Mouse (Mus musculus) embryonic facial prominence, embryonic 11.5 days (tissue): Measurements from ENCODE around the gene Actl11. TPM values are rescaled to one million over a fixed set of nuclear protein-coding genes. Genes with fewer than 3 reads are reported as not detected.

Source experiments
- ATAC-seq: fragments of 200-750 bp; cut with Nextera tagmentation; replicated peaks from 2 replicates; pipeline ENCODE4 v1.8.0; 2017; ENCODE audit warnings: low read depth; ENCODE audit not compliant: insufficient number of reproducible peaks, low FRiP score, low TSS enrichment
- DNase-seq: peaks from one replicate; pipeline ENCODE4 v3.0.0-alpha.2; 2015; ENCODE audit warnings: low spot score
- H3K27ac ChIP-seq: fragments of 300-500 bp; sonication (generic); replicated peaks from 2 replicates; pipeline ENCODE4 v1.5.1; 2014; ENCODE audit warnings: mild to moderate bottlenecking, low read depth, low read length, control low read depth
- H3K27me3 ChIP-seq: fragments of 300-500 bp; sonication (generic); 2 replicates; pipeline ENCODE4 v1.6.1; 2014; ENCODE audit warnings: mild to moderate bottlenecking, low read length, moderate library complexity, mixed read lengths; ENCODE audit not compliant: control insufficient read depth, insufficient read depth
- H3K36me3 ChIP-seq: fragments of 300-500 bp; sonication (generic); replicated peaks from 2 replicates; pipeline ENCODE4 v1.6.1; 2014; ENCODE audit warnings: low read depth, mild to moderate bottlenecking, low read length, moderate library complexity, mixed read lengths; ENCODE audit not compliant: control insufficient read depth, insufficient read depth
- H3K4me1 ChIP-seq: fragments of 300-500 bp; sonication (generic); 2 replicates; pipeline ENCODE4 v1.6.1; 2014; ENCODE audit warnings: low read length, mixed read lengths; ENCODE audit not compliant: control insufficient read depth, insufficient read depth
- H3K4me2 ChIP-seq: fragments of 300-500 bp; sonication (generic); 2 replicates; pipeline ENCODE4 v1.6.1; 2014; ENCODE audit warnings: low read depth, mild to moderate bottlenecking, control low read depth, low read length, moderate library complexity
- H3K4me3 ChIP-seq: fragments of 300-500 bp; sonication (generic); 2 replicates; pipeline ENCODE4 v1.5.1; 2014; ENCODE audit warnings: low read depth, low read length, control low read depth
- H3K9ac ChIP-seq: fragments of 300-500 bp; sonication (generic); replicated peaks from 2 replicates; pipeline ENCODE4 v1.6.1; 2014; ENCODE audit warnings: mild to moderate bottlenecking, control low read depth, low read length
- H3K9me3 ChIP-seq: fragments of 300-500 bp; sonication (generic); replicated peaks from 2 replicates; pipeline ENCODE4 v1.6.1; 2016; ENCODE audit warnings: mild to moderate bottlenecking, low read length, inconsistent platforms, mixed read lengths; ENCODE audit not compliant: control insufficient read depth
- WGBS: fragments of 180-500 bp; shearing (Covaris S2); extraction: QIAGEN DNeasy Blood & Tissue Kit; methylation state at CpG from one replicate; pipeline ENCODE4 v1.1.7; 2014; 5-methylcytosine and 5-hydroxymethylcytosine counted together
- polyA plus RNA-seq: library from polyadenylated mRNA; unstranded; fragments of >200 nt; fragmentation: Nextera tagmentation; extraction: Ambion mirVana; gene quantifications from 2 replicates; pipeline ENCODE4 v1.2.1, GENCODE M21; 2014

Gene Actl11
- polyA plus RNA-seq, 1 experiment from 2014 or later: not detected

GRCm38 (mm10) chr9:107900840-107901626 lies 27.2 kb upstream of the Actl11 start:
- peaks cover 3% of the 10 kb centered on the region for H3K27me3 ChIP-seq
- 3% methylated on average over 44 of the region's 44 CpGs for WGBS
- H3K4me1 ChIP-seq: no peaks in the 10 kb centered on the region; the same call in 1 of the 2 replicates
- H3K9ac ChIP-seq: peak overlapping the region; percentile 26
- no peaks in the 10 kb centered on the region for H3K36me3 ChIP-seq
- H3K4me2 ChIP-seq: peak overlapping the region; percentile 71
- DNase-seq (peak; percentile 85), ATAC-seq (no peak)
- H3K27ac ChIP-seq: no peak overlapping the region
- peak overlapping the region; percentile 25 for H3K4me3 ChIP-seq
- H3K9me3 ChIP-seq: no peaks in the 10 kb centered on the region

GRCm38 (mm10) chr9:107901627-107901914 lies 26.7 kb upstream of the Actl11 start:
- Histone ChIP-seq H3K4me1 (no peaks in the 10 kb centered on the region; the same call in 1 of the 2 replicates), H3K36me3 (no peaks in the 10 kb centered on the region), H3K9ac (no peak overlapping the region; the same call in 1 of the 2 replicates), H3K27me3 (peaks cover 3% of the 10 kb centered on the region), H3K4me3 (no peak overlapping the region), H3K27ac (no peak overlapping the region), H3K4me2 (peak overlapping the region; percentile 71), H3K9me3 (no peaks in the 10 kb centered on the region)
- 9% methylated on average over 17 of the region's 17 CpGs for WGBS
- ATAC-seq (no peak), DNase-seq (no peak)

- ATAC-seq (peak; percentile 54), DNase-seq (peak; percentile 94)
- Histone ChIP-seq H3K4me2 (no peak overlapping the region), H3K27ac (no peak overlapping the region), H3K4me3 (no peak overlapping the region), H3K27me3 (peaks cover 3% of the 10 kb centered on the region), H3K9me3 (no peaks in the 10 kb centered on the region), H3K9ac (no peak overlapping the region), H3K36me3 (no peaks in the 10 kb centered on the region), H3K4me1 (no peaks in the 10 kb centered on the region; the same call in 1 of the 2 replicates)
- 10% methylated on average over 4 of the region's 4 CpGs for WGBS
Measured at GRCm38 (mm10) chr9:107904726-107905125, 23.5 kb upstream of the Actl11 start.

GRCm38 (mm10) chr9:107906252-107906966 lies 21.9 kb upstream of the Actl11 start, which contains the start of gene Mst1r:
Gene Mst1r, plus strand, starts transcription at chr9:107906873.
- H3K36me3 ChIP-seq: no peaks in the 10 kb centered on the region
- no peaks in the 10 kb centered on the region for H3K4me1 ChIP-seq
- H3K27me3 ChIP-seq: peaks cover 3% of the 10 kb centered on the region
- 17% methylated on average over 19 of the region's 19 CpGs for WGBS
- H3K4me2 ChIP-seq: peak within 1 kb of the TSS; percentile 54
- H3K4me3 ChIP-seq: peak within 1 kb of the TSS; percentile 27
- ATAC-seq (peak; percentile 41), DNase-seq (peak; percentile 87)
- H3K9ac ChIP-seq: peak within 1 kb of the TSS; percentile 39
- no peaks in the 10 kb centered on the region for H3K9me3 ChIP-seq
- H3K27ac ChIP-seq: no peak within 1 kb of the TSS

GRCm38 (mm10) chr9:107906967-107907800 lies 21.1 kb upstream of the Actl11 start:
- Histone ChIP-seq H3K36me3 (no peaks in the 10 kb centered on the region), H3K4me3 (peak overlapping the region; percentile 27), H3K4me2 (peak overlapping the region; percentile 54), H3K9ac (peak overlapping the region; percentile 39), H3K27me3 (no peaks in the 10 kb centered on the region), H3K27ac (no peak overlapping the region), H3K9me3 (no peaks in the 10 kb centered on the region), H3K4me1 (no peaks in the 10 kb centered on the region)
- no peak for DNase-seq
- WGBS: 47% methylated on average over 31 of the region's 31 CpGs
- ATAC-seq: peak; percentile 24; the same call in 1 of the 2 replicates

GRCm38 (mm10) chr9:107907801-107908120 lies 20.5 kb upstream of the Actl11 start:
- 80% methylated on average over 14 of the region's 14 CpGs for WGBS
- no peak overlapping the region for H3K9ac ChIP-seq
- H3K4me3 ChIP-seq: no peak overlapping the region
- H3K27ac ChIP-seq: no peak overlapping the region
- H3K27me3 ChIP-seq: no peaks in the 10 kb centered on the region
- no peak for ATAC-seq
- no peak for DNase-seq
- no peaks in the 10 kb centered on the region for H3K36me3 ChIP-seq
- H3K4me1 ChIP-seq: no peaks in the 10 kb centered on the region
- no peaks in the 10 kb centered on the region for H3K9me3 ChIP-seq
- no peak overlapping the region for H3K4me2 ChIP-seq

GRCm38 (mm10) chr9:107908410-107909158 lies 19.7 kb upstream of the Actl11 start:
- no peak overlapping the region for H3K4me3 ChIP-seq
- H3K4me1 ChIP-seq: no peaks in the 10 kb centered on the region
- 43% methylated on average over 18 of the region's 18 CpGs for whole genome bisulfite sequencing
- no peaks in the 10 kb centered on the region for H3K36me3 ChIP-seq
- DNase-seq (no peak), ATAC-seq (no peak)
- no peaks in the 10 kb centered on the region for H3K27me3 ChIP-seq
- H3K9ac ChIP-seq: 0 out of 2 replicates have a peak overlapping the region, but pooled peaks have one; percentile 18
- H3K9me3 ChIP-seq: no peaks in the 10 kb centered on the region
- no peak overlapping the region for H3K27ac ChIP-seq
- no peak overlapping the region for H3K4me2 ChIP-seq
